Mouse (Mus musculus) c-Kit-positive CD71-negative TER-119-negative erythroid progenitor cells, embryonic 14.5 days (primary cell): ENCODE results near the gene Ppp2r5e.

Experiments
- DNase-seq: peaks from one replicate; pipeline ENCODE4 v3.0.0-alpha.2; 2013; ENCODE audit warnings: low read depth

Gene Ppp2r5e

GRCm38 (mm10) chr12:75429685-75430396, 166.2 kb downstream of the Ppp2r5e start:
- DNase-seq = no peak

DNA sequence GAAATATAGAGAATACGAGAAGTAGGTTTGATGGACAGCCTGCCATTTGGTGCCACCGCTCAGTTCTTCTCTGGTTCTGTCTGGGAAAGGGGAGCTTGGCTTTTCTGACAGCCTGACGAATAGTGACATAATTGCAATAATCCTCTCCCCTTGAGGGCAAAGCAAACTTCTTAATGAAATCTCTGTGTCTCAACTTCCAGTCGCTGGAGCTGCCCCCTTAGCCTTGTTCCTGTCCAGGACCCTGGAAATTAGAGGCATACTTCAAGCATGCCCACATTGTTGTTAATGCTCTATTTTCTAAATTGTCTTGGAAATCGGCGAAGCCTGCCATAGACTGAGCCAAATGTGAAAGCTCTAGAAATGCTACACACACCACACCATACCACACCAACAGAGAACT, 167.3 kb downstream of the Ppp2r5e start:
- DNase-seq = no peak

GRCm38 (mm10) chr12:75425882-75426281, 170.2 kb downstream of the Ppp2r5e start:
- DNase-seq = no peak

- no peak for DNase-seq
Measured at GRCm38 (mm10) chr12:75424817-75425216, 171.2 kb downstream of the Ppp2r5e start.

GRCm38 (mm10) chr12:75424359-75424758, 171.7 kb downstream of the Ppp2r5e start:
- DNase-seq = no peak

- no peak for DNase-seq
Measured at GRCm38 (mm10) chr12:75416681-75417080, 179.4 kb downstream of the Ppp2r5e start, which contains the start of gene Gphb5. Gphb5 (minus strand) TSS chr12:75416781.

DNA sequence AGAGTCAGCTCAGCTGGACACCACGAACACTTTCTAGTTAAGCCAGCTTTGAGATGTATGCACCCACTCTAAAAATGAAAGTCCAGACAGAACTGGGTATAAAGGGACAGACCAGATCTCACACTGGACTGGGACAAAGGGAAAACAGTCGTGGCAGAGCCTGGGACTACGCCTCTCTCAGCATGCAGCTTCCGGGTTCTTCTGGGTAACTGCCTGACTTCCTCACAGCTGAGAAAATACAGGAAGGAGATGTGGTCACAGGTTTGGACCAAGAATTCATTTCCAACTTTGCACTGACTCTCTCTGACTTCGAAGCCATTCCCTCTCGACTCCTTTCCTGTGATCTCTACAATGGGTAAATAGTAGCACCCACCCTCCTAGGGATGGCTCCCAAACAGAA, 181.1 kb downstream of the Ppp2r5e start:
- DNase-seq = no peak

GRCm38 (mm10) chr12:75412964-75413363, 183.1 kb downstream of the Ppp2r5e start:
- no peak for DNase-seq
